Mouse (Mus musculus) lung, adult 2 months (tissue): ENCODE data around the gene Gm16867. TPM values are rescaled to one million over a fixed set of nuclear protein-coding genes. Genes with fewer than 3 reads are reported as not detected.
"Not testable (repeated sequence)": the region's sequence is repeated elsewhere in the genome, so short reads cannot be mapped to it uniquely, and the experiment has no call there.

Source experiments
- DNase-seq: peaks from one replicate; pipeline ENCODE4 v3.0.0; 2022
- H3K4me1 ChIP-seq: fragments of 200-500 bp; 2 replicates; pipeline ENCODE4 v1.6.1; 2011; ENCODE audit warnings: low read length; ENCODE audit not compliant: control insufficient read depth, insufficient read depth
- H3K4me3 ChIP-seq: fragments of 200-500 bp; replicated peaks from 2 replicates; pipeline ENCODE3; 2011; ENCODE audit warnings: low read depth, mild to moderate bottlenecking, control low read depth, low read length; ENCODE audit errors: extremely low read depth
- WGBS: fragments of 180-500 bp; shearing (Covaris S2); methylation state at CpG from one replicate; pipeline ENCODE4 v1.1.7; 2018; 5-methylcytosine and 5-hydroxymethylcytosine counted together
- polyA plus RNA-seq: library from polyadenylated mRNA; depleted of rRNA; stranded (reverse); fragments of >200 nt; gene quantifications from 2 replicates; pipeline ENCODE4 v1.2.3, GENCODE M21; 2012; rRNA removed

The Gm16867 gene
- polyA plus RNA-seq, 1 experiment = 6.5 TPM

DNA sequence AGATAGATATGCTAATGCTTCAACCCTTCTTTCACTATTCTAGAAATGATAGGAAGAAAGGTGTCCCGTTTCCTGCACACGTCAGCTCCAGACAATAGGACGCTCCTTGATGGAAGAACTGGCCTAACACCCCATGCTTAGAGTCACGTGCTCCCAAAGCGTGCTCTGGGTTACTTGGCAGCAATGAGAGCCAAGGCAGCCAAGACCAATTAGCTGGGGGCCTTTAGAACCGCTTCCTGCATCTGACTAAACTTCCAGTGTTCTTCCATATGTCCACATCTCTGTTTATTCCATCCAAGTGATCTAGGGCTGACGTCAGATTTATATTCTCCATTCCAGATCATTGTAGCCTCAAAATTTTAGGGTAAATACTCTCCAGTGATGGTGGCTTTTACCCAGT is 85.6 kb downstream of the Gm16867 start:
- no CpG with 5 or more reads among the region's 7 CpGs for WGBS
- not testable (repeated sequence) for DNase-seq, H3K4me1 ChIP-seq, H3K4me3 ChIP-seq

Other genes starting within 250 kb of the Gm16867 start
- gene Synb, start 209.1 kb downstream of the Gm16867 start, polyA plus RNA-seq = 0.05 and 0.07 TPM in 2 replicates
- gene Gm27179, start 9.2 kb upstream of the Gm16867 start, polyA plus RNA-seq = 0.12 TPM in 1 of 2 replicates, not detected in the other
- 15.2 and 26.2 TPM in 2 replicates for gene Entpd4b, start 52.1 kb upstream of the Gm16867 start, polyA plus RNA-seq